Mouse (Mus musculus) ES-Bruce4 (cell line): ENCODE measurements around the gene Ndufb6.

Experiments
- CTCF ChIP-seq: IDR thresholded peaks from one replicate; pipeline ENCODE4 v1.8.1; 2011; ENCODE audit warnings: low read depth, low read length
- EP300 ChIP-seq: IDR thresholded peaks from 2 replicates; pipeline ENCODE4 v1.6.1; 2011; ENCODE audit warnings: low read depth, low read length; ENCODE audit not compliant: insufficient read depth
- POLR2A ChIP-seq: IDR thresholded peaks from one replicate; pipeline ENCODE4 v1.8.1; 2011; ENCODE audit warnings: low read length; ENCODE audit not compliant: insufficient read depth

- TF ChIP-seq POLR2A (no peak), CTCF (no peak), EP300 (no peak)
These were observed 24.7 kb downstream of the Ndufb6 start for GRCm38 (mm10) chr4:40254385-40255103.
